Comparison of ENCODE assay signal across 18 mouse cellular contexts in genomic region chr9:124111997-124112396, GRCm38 (mm10). TPM values are rescaled to one million over a fixed set of nuclear protein-coding genes. Genes with fewer than 3 reads are reported as not detected.
"Had no signal": no experiment of that assay in that cellular context is flagged by ENCODE, and none has a peak within 500 bp of the region (broad histone marks: within the 10 kb centered on the region; RNA-seq: fewer than 3 reads in every experiment).

No protein-coding gene starts in this region.

- H3K9ac ChIP-seq: lung, embryonic 14.5 days; midbrain, embryonic 13.5 days; midbrain, embryonic 15.5 days; neural tube, embryonic 12.5 days had no signal

- H3K4me2 ChIP-seq: lung, embryonic 14.5 days; midbrain, embryonic 11.5 days; midbrain, embryonic 13.5 days; midbrain, embryonic 15.5 days; neural tube, embryonic 12.5 days had no signal

- H3K27me3 ChIP-seq: megakaryocyte, embryonic 14.5 days; midbrain, embryonic 13.5 days; midbrain, embryonic 15.5 days; neural tube, embryonic 12.5 days had no signal

- H3K4me3 ChIP-seq: megakaryocyte, embryonic 14.5 days; midbrain, embryonic 13.5 days; midbrain, embryonic 15.5 days; neural tube, embryonic 12.5 days had no signal

- H3K36me3 ChIP-seq: midbrain, embryonic 13.5 days; midbrain, embryonic 15.5 days; neural tube, embryonic 12.5 days had no signal

- ATAC-seq: midbrain, embryonic 13.5 days; midbrain, embryonic 15.5 days had no signal

- H3K4me1 ChIP-seq: midbrain, embryonic 13.5 days; midbrain, embryonic 15.5 days; neural tube, embryonic 12.5 days had no signal

- DNase-seq: lung, adult 18-20 months; lung, embryonic 14.5 days; lung, postnatal 10 days; lung, postnatal 4 days; retina, postnatal 1 day; right cerebral cortex, adult 18-20 months; right cerebral cortex, postnatal 25 days; right cerebral cortex, postnatal 4 days; spleen, adult 18-20 months; thymus, adult 18-20 months; thymus, postnatal 25 days; thymus, postnatal 4 days had no signal

- H3K9me3 ChIP-seq: megakaryocyte, embryonic 14.5 days; midbrain, embryonic 13.5 days; midbrain, embryonic 15.5 days; neural tube, embryonic 12.5 days had no signal

- H3K27ac ChIP-seq: midbrain, embryonic 13.5 days; midbrain, embryonic 15.5 days; neural tube, embryonic 12.5 days had no signal

RNA-seq across cellular contexts. Expression of gene Ccr2, which starts 10.2 kb away (rescaled TPM):
- polyA plus RNA-seq: neural tube, embryonic 14.5 days had no signal
